Mouse (Mus musculus) MEL (cell line): ENCODE measurements at regions not wholly inside any gene's neighbourhood (a gene's known extent, or its start where the extent isn't known, plus 50 kb on each side); places are given as distances from the start of the nearest gene placed in this dataset.

Experiments used
- CHD1 ChIP-seq: IDR thresholded peaks from 2 replicates; pipeline ENCODE4 v1.6.1; 2012; ENCODE audit warnings: low read depth, mild to moderate bottlenecking, inconsistent platforms, low read length, improper control_type of control experiment
- CTCF ChIP-seq, 3 experiments: IDR thresholded peaks in 2 of 3; conservative IDR thresholded peaks in 1 of 3; 2 replicates each; pipeline ENCODE4 v1.5.1; 2011 to 2012; ENCODE audit warnings: low read length in 3 of 3, low read depth in 2 of 3, mild to moderate bottlenecking in 2 of 3, improper control_type of control experiment in 1 of 3, inconsistent platforms in 1 of 3, mixed read lengths in 1 of 3, moderate library complexity in 1 of 3; ENCODE audit not compliant: control insufficient read depth in 1 of 3, insufficient read depth in 1 of 3, poor library complexity in 1 of 3, severe bottlenecking in 1 of 3
- EP300 ChIP-seq, 2 experiments: IDR thresholded peaks; 2 replicates each; pipeline ENCODE4 v1.6.1; 2011; ENCODE audit warnings: improper control_type of control experiment in 2 of 2, low read length in 2 of 2, low read depth in 1 of 2, mild to moderate bottlenecking in 1 of 2
- ETS1 ChIP-seq: IDR thresholded peaks from 2 replicates; pipeline ENCODE4 v1.6.1; 2012; ENCODE audit warnings: low read depth, mild to moderate bottlenecking, inconsistent platforms, low read length, improper control_type of control experiment, moderate library complexity
- GATA1 ChIP-seq: IDR thresholded peaks from 2 replicates; pipeline ENCODE4 v1.6.1; 2011; ENCODE audit warnings: low read depth, low read length, improper control_type of control experiment
- POLR2A ChIP-seq, 2 experiments: IDR thresholded peaks; 2 replicates each; pipeline ENCODE4 v1.6.1; 2011 to 2012; ENCODE audit warnings: low read length in 2 of 2, mild to moderate bottlenecking in 2 of 2, control low read depth in 1 of 2, improper control_type of control experiment in 1 of 2, low read depth in 1 of 2, moderate library complexity in 1 of 2; ENCODE audit not compliant: control insufficient read depth in 1 of 2, insufficient read depth in 1 of 2, poor library complexity in 1 of 2
- ZKSCAN1 ChIP-seq: IDR thresholded peaks from 2 replicates; pipeline ENCODE4 v1.6.1; 2012; ENCODE audit warnings: low read depth, mild to moderate bottlenecking, inconsistent platforms, low read length, improper control_type of control experiment, moderate library complexity

DNA sequence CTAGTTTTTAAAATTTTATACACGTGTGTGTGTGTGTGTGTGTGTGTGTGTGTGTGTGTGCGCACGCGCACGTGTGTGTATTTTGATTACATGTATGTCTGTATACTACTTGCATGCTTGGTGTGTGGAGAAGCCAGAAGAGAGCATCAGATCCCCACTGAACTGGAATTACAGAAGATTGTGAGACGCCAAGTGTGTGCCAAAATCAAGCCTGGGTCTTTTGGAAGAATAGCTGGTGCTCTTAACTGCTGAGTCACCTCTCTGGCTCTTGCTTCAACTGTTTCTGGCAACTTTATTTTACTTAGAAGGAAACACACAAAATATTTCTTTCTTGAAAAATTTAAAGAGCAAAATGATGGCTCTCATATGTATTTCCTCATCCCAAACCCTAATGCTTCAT, 467.5 kb downstream of the Cetn3 start:
- TF ChIP-seq CTCF (IDR thresholded peaks at IDR 0.05 in 2 of 3, conservative IDR thresholded peaks at IDR 0.05 in 1 of 3; ENCODE audit: control insufficient read depth in 1 of 3, insufficient read depth in 1 of 3, low read depth in 2 of 3, low read length in 3 of 3, poor library complexity in 1 of 3, severe bottlenecking in 1 of 3) (no peak), GATA1 (no peak), ZKSCAN1 (no peak), POLR2A (IDR thresholded peaks at IDR 0.05; ENCODE audit: control insufficient read depth in 1 of 2, insufficient read depth in 1 of 2, low read depth in 1 of 2, low read length in 2 of 2, poor library complexity in 1 of 2) (no peak), EP300 (IDR thresholded peaks at IDR 0.05; ENCODE audit: low read depth in 1 of 2, low read length in 2 of 2) (no peak), ETS1 (no peak), CHD1 (no peak)
